Mouse (Mus musculus) spleen, postnatal 4 days (tissue): ENCODE results near the gene Bri3.

Source experiments
- DNase-seq, 2 experiments: peaks; one replicate each; pipeline ENCODE4 v3.0.0; 2022; ENCODE audit warnings: low spot score in 2 of 2

The Bri3 gene

GRCm38 (mm10) chr5:144243901-144244487 lies at the start of gene Bri3:
Gene Bri3 (plus strand): TSS chr5:144244437.
- DNase-seq: no peak

- no peak for DNase-seq
Measured at GRCm38 (mm10) chr5:144195567-144195966, 48.7 kb upstream of the Bri3 start.

DNA sequence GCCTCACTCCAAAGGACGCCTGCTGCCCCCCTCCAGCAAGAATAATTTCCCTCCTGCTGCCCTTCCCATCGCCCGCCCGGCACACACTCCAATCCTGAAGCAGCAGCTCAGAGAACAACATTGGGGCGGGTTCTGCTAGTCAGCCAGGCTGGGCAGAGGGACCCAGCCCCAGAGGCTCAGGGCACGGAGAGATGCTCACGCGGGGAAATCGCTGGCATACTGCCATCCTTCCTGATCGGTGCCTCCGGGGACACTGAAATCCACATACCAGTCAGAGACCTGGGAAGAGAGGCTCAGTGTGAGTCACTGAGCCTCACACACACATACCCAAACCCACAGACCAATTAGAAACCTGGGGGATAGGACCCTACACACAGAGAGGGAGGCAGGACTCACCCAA lies 43.6 kb upstream of the Bri3 start:
- DNase-seq: no peak

DNA sequence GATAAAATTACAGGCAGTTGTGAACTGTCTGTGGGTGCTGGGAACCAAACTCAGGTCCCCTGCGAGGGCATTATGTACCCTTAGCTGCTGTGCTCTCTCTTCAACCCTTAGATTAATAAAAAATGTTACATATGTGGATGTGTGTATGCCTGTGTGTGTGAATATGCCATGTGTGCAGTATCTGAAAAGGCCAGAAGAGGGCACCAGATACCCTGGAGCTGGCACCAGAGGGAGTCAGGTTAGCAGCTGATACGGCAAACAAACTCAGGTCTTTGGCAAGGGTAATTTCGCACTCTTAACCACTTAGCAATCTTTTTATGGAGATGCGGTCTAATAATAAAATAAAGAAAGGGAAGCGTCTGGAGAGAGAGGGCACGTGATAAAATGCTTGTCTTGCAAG lies 41.8 kb upstream of the Bri3 start:
- DNase-seq: no peak

- peak in 1 of 2 experiments; percentile 55 for DNase-seq
Measured at GRCm38 (mm10) chr5:144203398-144203959, 40.8 kb upstream of the Bri3 start.

GRCm38 (mm10) chr5:144204303-144204702 lies 39.9 kb upstream of the Bri3 start:
- DNase-seq: peak in 1 of 2 experiments; percentile 48

DNA sequence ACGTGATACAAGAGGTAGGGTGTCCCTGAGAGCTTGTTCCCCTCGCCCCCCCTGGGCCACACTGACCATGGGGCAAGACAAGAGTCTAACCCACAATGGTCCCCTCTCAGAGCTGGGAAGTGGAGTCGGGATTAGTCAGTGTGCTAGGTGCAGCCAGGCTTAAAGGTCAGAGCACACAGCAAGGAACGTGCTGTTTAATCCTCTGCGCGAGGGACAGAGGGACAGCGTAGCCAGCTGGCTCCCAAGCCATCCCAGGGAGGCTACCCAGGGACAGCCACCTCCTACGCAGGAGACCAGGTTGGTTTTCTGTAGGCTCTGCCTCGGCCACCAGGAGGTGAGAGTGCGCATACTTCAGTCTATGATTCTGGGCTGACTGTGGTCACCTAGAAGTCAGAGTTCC lies 39.3 kb upstream of the Bri3 start:
- DNase-seq: no peak

DNA sequence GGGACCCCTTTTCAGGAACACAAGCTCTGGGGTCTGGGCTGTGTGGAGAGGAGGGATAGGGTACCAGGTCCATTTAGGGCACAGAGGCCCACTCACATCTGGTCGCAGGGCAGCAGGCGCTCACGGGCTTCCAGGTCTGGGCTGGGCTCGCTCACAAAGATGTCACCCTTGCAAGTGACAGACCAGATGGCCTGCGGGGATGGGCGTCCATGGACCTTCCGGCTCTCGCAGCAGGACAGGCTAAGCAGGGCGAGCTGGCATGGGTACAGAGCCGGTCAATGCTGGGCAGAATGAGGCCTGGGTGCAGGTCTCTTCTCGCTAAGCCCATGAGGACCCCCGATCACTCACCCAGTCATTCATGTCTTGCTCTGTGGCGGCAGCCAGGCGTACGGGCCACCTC lies 38.2 kb upstream of the Bri3 start:
- DNase-seq: no peak

GRCm38 (mm10) chr5:144207478-144207877 lies 36.8 kb upstream of the Bri3 start:
- no peak for DNase-seq

DNA sequence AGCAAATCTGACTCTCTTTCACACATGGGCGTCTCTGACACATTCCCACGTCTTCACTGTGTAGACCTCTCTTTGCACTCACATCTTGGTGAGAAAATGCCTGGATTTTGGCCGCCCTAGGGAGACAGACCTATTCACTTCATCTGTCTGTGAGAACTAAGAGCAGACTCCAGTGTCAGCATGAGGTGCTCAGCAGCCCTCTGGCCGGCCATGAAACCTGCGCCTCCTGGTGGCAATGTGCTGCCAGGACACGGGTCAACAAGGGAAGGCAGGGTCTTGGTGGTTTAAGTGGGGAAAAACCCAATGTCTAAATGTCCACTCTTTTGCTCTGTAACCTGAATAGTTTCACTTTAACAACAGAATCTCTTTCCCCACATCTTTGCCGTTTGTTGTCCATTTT lies 29.8 kb upstream of the Bri3 start:
- peak; percentile 58 to 87 for DNase-seq

GRCm38 (mm10) chr5:144215992-144216391 lies 28.2 kb upstream of the Bri3 start:
- DNase-seq: no peak

- no peak for DNase-seq
Measured at GRCm38 (mm10) chr5:144218061-144218460, 26.2 kb upstream of the Bri3 start.

DNA sequence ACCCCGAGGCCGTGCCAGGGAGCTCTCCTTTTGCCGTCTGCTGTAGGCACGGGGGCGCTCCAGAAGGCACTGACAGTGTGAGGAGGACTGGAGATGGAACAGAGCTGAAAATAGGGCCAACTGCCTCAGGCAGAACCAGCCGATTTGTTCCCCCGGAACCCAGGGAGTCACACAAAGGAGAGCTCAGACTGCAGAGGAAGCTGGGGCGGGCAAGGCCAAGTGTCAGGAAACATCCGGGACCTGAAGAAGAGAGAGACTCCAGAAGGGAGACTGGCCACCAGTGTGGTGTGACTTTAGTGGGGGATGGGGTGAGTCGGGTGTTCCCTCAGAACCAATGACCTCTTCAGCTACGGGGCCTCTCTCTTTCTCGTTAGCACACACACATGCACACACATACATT lies 24.9 kb upstream of the Bri3 start:
- DNase-seq: no peak

DNA sequence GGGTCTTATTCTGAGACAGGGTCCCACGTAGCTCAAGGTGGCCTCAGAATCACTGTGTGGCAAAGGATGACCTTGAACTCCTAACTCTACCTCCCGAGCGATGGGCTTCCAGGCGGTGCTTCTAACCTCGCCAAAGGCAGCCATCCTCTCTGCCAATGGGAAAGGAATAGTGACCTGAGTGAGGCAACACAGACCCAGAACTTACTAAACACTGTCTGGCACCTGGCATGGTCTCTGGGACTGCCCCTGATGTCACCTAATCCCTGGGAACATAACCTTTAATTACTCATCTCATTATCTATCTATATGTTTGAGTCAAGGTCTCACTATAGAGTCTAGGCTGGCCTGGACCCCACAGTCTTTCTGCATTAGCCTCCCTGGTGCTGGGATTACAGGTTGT lies 24.3 kb upstream of the Bri3 start:
- no peak for DNase-seq

GRCm38 (mm10) chr5:144221305-144221704 lies 22.9 kb upstream of the Bri3 start:
- DNase-seq: no peak

GRCm38 (mm10) chr5:144222811-144223502 lies 21.3 kb upstream of the Bri3 start:
- no peak for DNase-seq

- peak; percentile 89 to 95 for DNase-seq
Measured at GRCm38 (mm10) chr5:144223503-144223862, 20.8 kb upstream of the Bri3 start, which contains the start of gene Tecpr1. Gene Tecpr1 (minus strand): TSS chr5:144223615.

- no peak for DNase-seq
Measured at GRCm38 (mm10) chr5:144223899-144224816, 20.1 kb upstream of the Bri3 start.

DNA sequence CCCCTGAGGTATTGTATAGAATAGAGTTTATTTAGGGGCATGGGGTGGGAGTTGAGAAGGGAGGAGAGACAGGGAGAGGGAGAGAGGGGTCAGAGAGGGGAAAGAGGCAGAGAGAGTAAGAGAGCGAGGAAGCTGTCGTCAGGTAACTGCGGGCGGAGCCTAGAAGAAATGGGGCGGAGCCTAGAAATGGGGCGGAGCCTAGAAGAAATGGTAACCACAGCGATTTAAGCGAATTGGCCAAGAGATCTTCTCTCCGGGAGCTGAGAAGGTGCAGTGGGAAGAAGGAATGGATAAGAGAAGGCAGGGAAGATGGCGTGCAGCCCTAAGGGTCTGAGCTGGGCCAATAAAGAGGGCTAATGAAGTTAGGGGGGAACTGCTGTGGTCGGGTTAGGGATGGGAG lies 18.0 kb upstream of the Bri3 start:
- DNase-seq: no peak

GRCm38 (mm10) chr5:144230216-144230615 lies 14.0 kb upstream of the Bri3 start:
- no peak for DNase-seq

- DNase-seq: no peak
Measured at GRCm38 (mm10) chr5:144231410-144231809, 12.8 kb upstream of the Bri3 start.

DNA sequence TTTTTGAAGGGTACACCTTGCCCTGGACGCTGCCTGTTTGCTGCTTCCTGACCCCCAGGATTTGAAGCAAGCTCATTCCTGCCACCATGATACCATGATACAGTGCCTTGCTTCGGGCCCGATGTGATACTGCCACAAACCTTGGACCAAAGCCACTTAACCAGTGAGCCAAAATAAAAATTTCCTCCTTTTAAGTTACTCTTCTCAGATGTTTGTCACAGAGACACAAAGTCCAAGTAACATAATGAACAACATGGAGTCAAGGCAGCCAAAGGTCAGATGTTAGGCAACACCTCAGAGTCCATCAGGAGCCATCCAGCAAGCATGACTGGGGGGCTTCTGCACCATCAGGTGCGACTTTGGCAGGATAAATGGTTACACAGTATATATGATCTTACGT lies 11.7 kb upstream of the Bri3 start:
- DNase-seq: no peak
